Mouse (Mus musculus): ENCODE measurements around the gene Smarca2. TPM values are rescaled to one million over a fixed set of nuclear protein-coding genes. Genes with fewer than 3 reads are reported as not detected.

Gene Smarca2
- polyA plus RNA-seq, 1 experiment from 2014 or later: 153 TPM

DNA sequence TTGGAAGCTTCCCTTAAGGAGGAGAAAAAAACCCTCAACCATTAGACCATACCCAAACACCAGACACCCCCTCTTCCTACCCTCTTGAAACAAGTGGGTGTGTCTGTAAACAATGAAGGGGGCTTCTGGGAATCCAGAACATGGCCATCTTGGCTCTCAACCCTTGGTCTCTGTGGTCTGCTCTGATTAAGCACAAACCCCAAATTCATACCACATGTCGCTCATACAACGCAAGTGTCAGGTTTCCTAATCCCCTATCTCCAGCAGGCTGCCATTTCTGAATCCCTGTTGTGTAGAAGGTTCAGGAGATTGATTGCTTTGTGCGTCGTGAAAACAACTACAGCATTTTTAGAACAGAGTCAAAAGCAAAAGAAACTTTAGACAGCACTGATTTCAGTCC, 213.1 kb downstream of the Smarca2 start:
- POLR2A ChIA-PET: interaction anchor here (0.5 to 1.0 kb wide), 2 partner anchors 12 to 1889 kb away, joined by 3 to 4 read pairs; no protein-coding TSS in a partner anchor
- no peak for ATAC-seq
- DNase-seq (ENCODE audit: low read depth, low spot score): no peak
- in situ Hi-C loops (cut with MboI; ENCODE audit: low pct_unique_long_range_greater_than_20kb): no loop called here
- CTCF ChIA-PET: interaction anchor here (0.8 to 1.4 kb wide), 3 partner anchors 16 to 29 kb away, joined by 3 to 5 read pairs (median 3); no protein-coding TSS in a partner anchor
- no peak for TF ChIP-seq CTCF (IDR thresholded peaks at IDR 0.05)
- peaks cover 3% of the 10 kb centered on the region for H3K27me3 ChIP-seq
